Mouse (Mus musculus) stomach, postnatal 0 days (tissue): ENCODE measurements around the gene Fnip2. TPM values are rescaled to one million over a fixed set of nuclear protein-coding genes. Genes with fewer than 3 reads are reported as not detected.

ENCODE experiments used
- ATAC-seq: fragments of 200-750 bp; cut with Nextera tagmentation; 2 replicates; pipeline ENCODE4 v1.8.0; 2017; ENCODE audit not compliant: low FRiP score, low TSS enrichment
- DNase-seq: peaks from one replicate; pipeline ENCODE4 v3.0.0-alpha.2; 2016; ENCODE audit warnings: low spot score
- H3K27ac ChIP-seq: fragments of 300-500 bp; sonication (generic); replicated peaks from 2 replicates; pipeline ENCODE4 v1.5.1; 2014; ENCODE audit warnings: mild to moderate bottlenecking, control low read depth
- H3K27me3 ChIP-seq: fragments of 300-500 bp; sonication (generic); 2 replicates; pipeline ENCODE4 v1.6.1; 2014; ENCODE audit warnings: low read length; ENCODE audit not compliant: control insufficient read depth, insufficient read depth
- H3K36me3 ChIP-seq: fragments of 300-500 bp; sonication (generic); 2 replicates; pipeline ENCODE4 v1.6.1; 2014; ENCODE audit warnings: low read length, mixed read lengths; ENCODE audit not compliant: control insufficient read depth, insufficient read depth
- H3K4me1 ChIP-seq: fragments of 300-500 bp; sonication (generic); replicated peaks from 2 replicates; pipeline ENCODE4 v1.6.1; 2014; ENCODE audit warnings: antibody characterized with exemption; ENCODE audit not compliant: control insufficient read depth, insufficient read depth
- H3K4me2 ChIP-seq: fragments of 300-500 bp; sonication (generic); replicated peaks from 2 replicates; pipeline ENCODE4 v1.6.1; 2014; ENCODE audit warnings: low read depth, mild to moderate bottlenecking, control low read depth, moderate library complexity
- H3K4me3 ChIP-seq: fragments of 300-500 bp; sonication (generic); 2 replicates; pipeline ENCODE4 v1.5.1; 2014; ENCODE audit warnings: low read depth, low read length, control low read depth
- H3K9ac ChIP-seq: fragments of 300-500 bp; sonication (generic); 2 replicates; pipeline ENCODE4 v1.6.1; 2014; ENCODE audit warnings: mild to moderate bottlenecking, low read length, control low read depth, mixed read lengths
- H3K9me3 ChIP-seq: fragments of 300-500 bp; sonication (generic); 2 replicates; pipeline ENCODE4 v1.6.1; 2016; ENCODE audit warnings: low read length; ENCODE audit not compliant: control insufficient read depth
- CTCF ChIP-seq: IDR thresholded peaks from 2 replicates; pipeline ENCODE4 v1.5.1; 2016; ENCODE audit warnings: antibody characterized with exemption, low read depth, mild to moderate bottlenecking, moderate library complexity
- EP300 ChIP-seq: optimal IDR thresholded peaks from 2 replicates; pipeline ENCODE3; 2016; ENCODE audit warnings: antibody characterized with exemption
- WGBS: fragments of 180-500 bp; shearing (Covaris S2); extraction: QIAGEN DNeasy Blood & Tissue Kit; methylation state at CpG from one replicate; pipeline ENCODE4 v1.1.7; 2014; 5-methylcytosine and 5-hydroxymethylcytosine counted together
- polyA plus RNA-seq: library from polyadenylated mRNA; unstranded; fragments of >200 nt; fragmentation: Nextera tagmentation; extraction: Ambion mirVana; gene quantifications from 2 replicates; pipeline ENCODE4 v1.2.1, GENCODE M21; 2015

The Fnip2 gene
- polyA plus RNA-seq, 1 experiment from 2014 or later = 2.5 TPM

- no peak overlapping the region for H3K27ac ChIP-seq
- ATAC-seq (no peak), DNase-seq (no peak)
- 63% methylated on average over 5 of the region's 5 CpGs for WGBS
- no peaks in the 10 kb centered on the region for H3K4me1 ChIP-seq
- no peak overlapping the region for H3K9ac ChIP-seq
- no peaks in the 10 kb centered on the region for H3K27me3 ChIP-seq
- H3K36me3 ChIP-seq = no peaks in the 10 kb centered on the region
- no peaks in the 10 kb centered on the region for H3K9me3 ChIP-seq
- TF ChIP-seq CTCF (no peak), EP300 (no peak)
- H3K4me3 ChIP-seq = no peak overlapping the region
- H3K4me2 ChIP-seq = no peak overlapping the region
Observed at GRCm38 (mm10) chr3:79434985-79435384, 132.6 kb downstream of the Fnip2 start.

DNA sequence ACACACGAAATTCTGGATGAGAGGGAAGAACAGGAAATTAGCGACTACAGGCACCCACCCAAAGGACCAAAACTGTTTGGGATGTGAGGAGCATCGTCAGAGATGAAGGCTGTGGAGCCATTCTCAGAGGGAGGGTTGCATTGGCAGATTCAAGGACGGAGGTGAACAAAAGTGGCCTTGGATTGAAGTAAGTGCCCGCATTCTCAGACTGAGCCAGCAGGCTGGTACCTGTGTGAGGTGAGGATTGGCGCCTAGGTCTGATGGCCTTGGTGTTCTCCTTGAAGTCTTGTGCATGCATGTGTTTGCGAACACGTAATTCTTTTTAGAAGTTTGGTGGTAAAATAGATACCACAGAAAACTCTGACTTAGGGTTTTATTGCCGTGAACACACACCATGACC is 133.2 kb downstream of the Fnip2 start:
- WGBS = 81% methylated on average over 9 of the region's 9 CpGs
- H3K4me2 ChIP-seq = no peak overlapping the region
- no peaks in the 10 kb centered on the region for H3K36me3 ChIP-seq
- ATAC-seq = no peak
- H3K9ac ChIP-seq = no peak overlapping the region
- H3K27me3 ChIP-seq = no peaks in the 10 kb centered on the region
- no peaks in the 10 kb centered on the region for H3K9me3 ChIP-seq
- no peak overlapping the region for H3K4me3 ChIP-seq
- no peak overlapping the region for H3K27ac ChIP-seq
- no peaks in the 10 kb centered on the region for H3K4me1 ChIP-seq
- no peak for DNase-seq
- TF ChIP-seq EP300 = no peak
- TF ChIP-seq CTCF = no peak

DNA sequence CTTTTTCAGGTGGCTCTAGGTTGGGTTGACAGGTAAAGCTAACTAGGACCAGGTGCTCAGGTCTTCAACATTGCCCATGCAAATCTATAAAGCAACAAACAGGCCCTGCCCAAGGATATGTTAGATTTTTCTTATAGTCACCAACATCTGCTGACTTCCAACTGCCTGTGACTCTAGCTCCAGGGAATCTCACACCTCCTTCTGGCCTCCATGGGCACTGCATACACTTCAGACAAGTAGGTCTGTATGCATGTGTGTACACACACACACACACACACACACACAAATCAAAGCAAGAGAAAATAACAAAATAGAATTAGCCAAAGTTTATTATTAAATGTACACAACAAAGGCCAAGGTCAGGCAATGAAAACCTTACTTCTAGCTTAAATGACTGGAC is 134.0 kb downstream of the Fnip2 start:
- Histone ChIP-seq H3K27me3 (no peaks in the 10 kb centered on the region), H3K9me3 (no peaks in the 10 kb centered on the region), H3K4me2 (no peak overlapping the region), H3K4me1 (no peaks in the 10 kb centered on the region), H3K4me3 (no peak overlapping the region), H3K36me3 (no peaks in the 10 kb centered on the region), H3K27ac (no peak overlapping the region), H3K9ac (no peak overlapping the region)
- ATAC-seq (no peak), DNase-seq (peak; percentile 25)
- peak; percentile 73 for TF ChIP-seq CTCF
- no peak for TF ChIP-seq EP300

- 41% methylated on average over 1 of the region's 1 CpGs for WGBS
- Histone ChIP-seq H3K27ac (no peak overlapping the region), H3K9ac (no peak overlapping the region), H3K36me3 (no peaks in the 10 kb centered on the region), H3K9me3 (no peaks in the 10 kb centered on the region), H3K4me1 (no peaks in the 10 kb centered on the region), H3K4me2 (no peak overlapping the region), H3K4me3 (no peak overlapping the region), H3K27me3 (no peaks in the 10 kb centered on the region)
- no peak for ATAC-seq
- DNase-seq = no peak
- TF ChIP-seq EP300 (no peak), CTCF (no peak)
Observed at GRCm38 (mm10) chr3:79425441-79425840, 142.2 kb downstream of the Fnip2 start.

DNA sequence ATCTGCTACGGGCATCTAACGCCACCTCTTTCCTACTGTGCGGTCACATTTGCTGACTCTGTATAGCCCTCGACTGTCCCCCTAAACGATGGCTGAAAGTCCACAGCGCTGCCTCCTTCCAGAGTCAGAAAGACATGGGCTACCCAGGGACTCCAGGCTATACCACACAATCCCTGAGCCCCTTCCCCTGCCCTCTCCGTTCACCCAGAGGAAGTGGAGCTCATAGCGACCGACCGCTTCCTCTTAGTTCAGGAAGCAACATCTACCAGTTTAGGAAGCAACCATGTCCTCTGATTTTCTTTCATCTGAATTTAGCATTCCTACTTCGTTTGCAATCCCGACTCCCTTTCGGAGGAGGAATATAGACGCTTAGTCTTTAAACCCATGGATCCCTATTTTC is 148.7 kb downstream of the Fnip2 start:
- TF ChIP-seq EP300 = no peak
- TF ChIP-seq CTCF = no peak
- Histone ChIP-seq H3K4me3 (no peak overlapping the region), H3K9me3 (no peaks in the 10 kb centered on the region), H3K4me2 (no peak overlapping the region), H3K9ac (no peak overlapping the region), H3K27ac (no peak overlapping the region), H3K4me1 (no peaks in the 10 kb centered on the region), H3K36me3 (no peaks in the 10 kb centered on the region), H3K27me3 (no peaks in the 10 kb centered on the region)
- DNase-seq (no peak), ATAC-seq (no peak)
- WGBS = 89% methylated on average over 14 of the region's 14 CpGs

- 74% methylated on average over 4 of the region's 4 CpGs for WGBS
- TF ChIP-seq CTCF (no peak), EP300 (no peak)
- Histone ChIP-seq H3K9me3 (no peaks in the 10 kb centered on the region), H3K36me3 (no peaks in the 10 kb centered on the region), H3K4me3 (no peak overlapping the region), H3K4me1 (no peaks in the 10 kb centered on the region), H3K9ac (no peak overlapping the region), H3K27me3 (no peaks in the 10 kb centered on the region), H3K4me2 (no peak overlapping the region), H3K27ac (no peak overlapping the region)
- DNase-seq (no peak), ATAC-seq (no peak)
Observed at GRCm38 (mm10) chr3:79416944-79417680, 150.5 kb downstream of the Fnip2 start.
